Mouse (Mus musculus): Measurements from ENCODE around the gene Ccnt1. TPM values are rescaled to one million over a fixed set of nuclear protein-coding genes. Genes with fewer than 3 reads are reported as not detected.
"Not testable (repeated sequence)": the region's sequence is repeated elsewhere in the genome, so short reads cannot be mapped to it uniquely, and the experiment has no call there.

Gene Ccnt1
- polyA plus RNA-seq, 1 experiment from 2014 or later, result 64.7 TPM

DNA sequence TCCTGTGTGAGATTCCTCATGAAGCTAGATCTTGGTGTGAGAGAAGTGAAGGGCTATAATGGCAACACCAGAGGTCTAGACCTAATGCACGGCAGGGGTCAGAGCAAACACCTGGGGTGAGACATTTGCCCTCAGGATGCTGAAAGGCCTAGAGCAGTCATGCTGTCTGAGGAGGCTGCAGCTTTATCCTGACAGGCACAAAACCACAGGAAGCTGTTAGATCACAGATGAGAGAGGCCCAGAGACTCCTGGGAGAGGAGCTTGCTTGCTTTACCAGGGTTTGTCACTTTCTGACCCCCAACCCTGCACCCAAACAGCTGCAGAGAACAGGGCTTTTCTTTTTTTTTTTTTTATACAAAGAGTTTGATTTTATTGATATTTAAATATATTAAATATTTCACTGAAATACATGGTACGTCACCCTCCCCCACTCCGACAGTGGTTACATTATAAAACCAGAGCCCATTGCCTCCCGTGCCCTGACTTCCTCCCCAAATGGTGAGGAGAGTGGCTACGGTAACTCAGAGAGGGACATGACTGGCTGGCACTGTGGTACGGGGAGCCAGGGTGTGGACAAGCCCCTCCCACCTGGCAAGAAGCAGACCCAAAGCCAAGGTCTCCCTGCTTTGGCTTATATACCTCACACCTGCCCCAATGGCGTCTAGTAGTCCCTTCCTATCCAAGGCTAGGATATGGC is 19.1 kb upstream of the Ccnt1 start:
- Histone ChIP-seq H3K4me2 (no peak overlapping the region), H3K4me3 (no peak overlapping the region), H3K4me1 (replicated peaks) (no peaks in the 10 kb centered on the region), H3K27me3 (no peaks in the 10 kb centered on the region), H3K27ac (replicated peaks) (no peak overlapping the region), H3K36me3 (peaks cover 31% of the 10 kb centered on the region), H3K9me3 (no peaks in the 10 kb centered on the region), H3K9ac (no peak overlapping the region)
- ATAC-seq (ENCODE audit: low FRiP score, low read depth), result no peak
- 79% methylated on average over 7 of the region's 7 CpGs for WGBS

DNA sequence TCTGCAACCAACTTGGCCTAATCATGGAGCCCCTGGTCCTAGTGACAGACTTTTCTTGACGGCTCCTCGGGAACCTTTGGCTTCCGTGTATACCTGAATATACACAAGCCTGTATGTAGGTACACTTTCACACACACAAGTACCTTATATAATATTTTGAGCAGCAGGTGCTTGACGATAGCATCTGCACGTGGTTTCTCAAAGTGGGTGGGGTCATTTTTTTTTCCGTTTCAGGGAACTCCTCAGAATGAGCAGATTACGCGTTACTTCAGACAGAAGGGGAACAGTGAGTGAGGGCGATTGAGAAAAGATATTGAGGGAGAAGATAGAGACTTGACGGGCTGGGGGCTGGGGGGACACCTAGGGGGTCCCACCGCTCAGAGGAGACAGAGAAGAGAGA is 17.0 kb upstream of the Ccnt1 start:
- no peaks in the 10 kb centered on the region for H3K9me3 ChIP-seq
- peaks cover 14% of the 10 kb centered on the region for H3K36me3 ChIP-seq
- H3K4me2 ChIP-seq, result no peak overlapping the region
- no peaks in the 10 kb centered on the region for H3K4me1 ChIP-seq (replicated peaks)
- no peak for ATAC-seq (ENCODE audit: low FRiP score, low read depth)
- WGBS, result 91% methylated on average over 11 of the region's 11 CpGs
- no peak overlapping the region for H3K27ac ChIP-seq (replicated peaks)
- H3K27me3 ChIP-seq, result no peaks in the 10 kb centered on the region
- H3K4me3 ChIP-seq, result no peak overlapping the region
- H3K9ac ChIP-seq, result no peak overlapping the region

DNA sequence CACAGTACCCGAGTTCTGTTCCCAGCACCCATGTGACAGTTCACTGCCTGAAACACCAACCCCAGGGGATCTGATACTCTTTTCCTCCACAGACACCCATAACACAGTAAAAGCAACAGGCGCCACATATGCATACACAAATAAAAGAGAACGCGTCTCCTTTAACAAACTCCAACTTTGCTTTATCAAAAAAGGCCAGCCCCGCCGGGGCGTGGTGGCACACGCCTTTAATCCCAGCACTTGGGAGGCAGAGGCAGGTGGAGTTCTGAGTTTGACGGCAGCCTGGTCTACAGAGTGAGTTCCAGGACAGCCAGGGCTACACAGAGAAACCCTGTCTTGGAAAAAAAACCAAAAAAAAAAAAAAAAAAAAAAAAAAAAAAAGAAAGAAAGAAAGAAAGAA is 15.4 kb upstream of the Ccnt1 start:
- not testable (repeated sequence) for H3K4me2 ChIP-seq; H3K4me3 ChIP-seq; H3K36me3 ChIP-seq; H3K27ac ChIP-seq (replicated peaks); H3K27me3 ChIP-seq; H3K4me1 ChIP-seq (replicated peaks); ATAC-seq (ENCODE audit: low FRiP score, low read depth); H3K9me3 ChIP-seq; H3K9ac ChIP-seq
- 80% methylated on average over 9 of the region's 9 CpGs for WGBS

DNA sequence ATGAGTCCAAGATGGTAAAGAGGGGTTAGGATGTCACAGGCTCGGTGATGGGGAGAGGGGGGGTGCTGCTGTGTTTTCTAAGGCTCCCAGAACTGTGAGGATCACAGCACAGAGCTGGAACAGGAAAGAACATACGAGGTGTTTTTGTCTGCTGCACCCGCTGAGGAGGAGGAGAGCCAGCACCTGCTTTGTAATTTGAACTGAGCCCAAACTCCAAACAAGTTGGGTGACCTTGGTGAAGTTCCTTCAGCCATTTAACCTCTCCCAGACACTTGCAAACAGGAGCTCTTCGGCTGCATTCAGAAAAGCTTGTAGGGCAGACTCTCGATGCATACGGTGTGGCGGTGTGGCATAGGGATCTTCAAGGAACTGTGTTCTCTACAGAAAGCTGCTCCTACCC is 14.7 kb upstream of the Ccnt1 start:
- no peak overlapping the region for H3K9ac ChIP-seq
- no peak for ATAC-seq (ENCODE audit: low FRiP score, low read depth)
- no peaks in the 10 kb centered on the region for H3K9me3 ChIP-seq
- no peak overlapping the region for H3K27ac ChIP-seq (replicated peaks)
- no peaks in the 10 kb centered on the region for H3K36me3 ChIP-seq
- H3K4me2 ChIP-seq, result no peak overlapping the region
- H3K4me3 ChIP-seq, result no peak overlapping the region
- 48% methylated on average over 7 of the region's 7 CpGs for WGBS
- no peaks in the 10 kb centered on the region for H3K4me1 ChIP-seq (replicated peaks)
- no peaks in the 10 kb centered on the region for H3K27me3 ChIP-seq

DNA sequence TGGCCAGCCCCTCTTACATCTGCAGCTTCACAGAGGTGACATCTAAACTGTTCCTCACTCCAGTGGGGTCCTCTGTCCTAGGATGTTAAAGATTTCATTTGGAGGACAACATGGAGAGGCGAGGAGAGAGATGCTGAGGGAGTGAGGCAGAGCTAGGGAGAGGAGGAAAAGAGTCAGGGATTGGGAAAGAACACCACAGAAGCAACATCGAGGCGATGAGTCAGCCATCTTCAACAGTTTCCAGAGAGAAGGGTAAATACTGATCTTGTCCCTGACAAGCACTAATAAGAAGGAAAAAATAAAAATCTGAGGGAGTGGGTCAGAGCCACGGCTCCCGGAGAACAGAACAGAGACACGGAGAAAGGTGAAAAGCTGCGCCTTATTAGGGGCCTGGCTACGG is 12.3 kb upstream of the Ccnt1 start:
- 83% methylated on average over 8 of the region's 8 CpGs for WGBS
- Histone ChIP-seq H3K4me2 (no peak overlapping the region), H3K4me3 (no peak overlapping the region), H3K36me3 (no peaks in the 10 kb centered on the region), H3K9ac (no peak overlapping the region), H3K4me1 (replicated peaks) (no peaks in the 10 kb centered on the region), H3K27ac (replicated peaks) (no peak overlapping the region), H3K27me3 (no peaks in the 10 kb centered on the region), H3K9me3 (no peaks in the 10 kb centered on the region)
- ATAC-seq (ENCODE audit: low FRiP score, low read depth), result no peak

DNA sequence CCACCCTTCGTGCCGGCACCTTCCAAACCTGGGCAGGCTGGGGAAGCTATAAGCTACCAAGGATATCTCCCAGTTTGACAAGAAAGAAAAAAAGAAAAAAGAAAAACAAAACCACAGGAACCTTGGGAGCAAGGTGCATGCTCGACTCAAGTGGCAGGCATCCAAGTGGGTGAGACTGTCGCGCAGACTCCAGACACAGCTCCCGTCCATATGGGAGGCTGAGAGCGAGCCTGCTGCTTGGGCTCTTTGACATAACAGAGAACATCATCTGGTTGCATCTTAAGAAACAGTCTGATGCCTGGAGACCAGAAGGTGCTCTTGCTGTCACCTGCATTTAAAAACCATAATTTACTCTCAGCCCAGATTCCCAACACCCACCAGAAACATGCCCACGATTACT is 11.7 kb upstream of the Ccnt1 start:
- no peaks in the 10 kb centered on the region for H3K27me3 ChIP-seq
- no peaks in the 10 kb centered on the region for H3K4me1 ChIP-seq (replicated peaks)
- no peaks in the 10 kb centered on the region for H3K36me3 ChIP-seq
- H3K4me2 ChIP-seq, result no peak overlapping the region
- no peak overlapping the region for H3K27ac ChIP-seq (replicated peaks)
- no peak overlapping the region for H3K4me3 ChIP-seq
- no peak overlapping the region for H3K9ac ChIP-seq
- no peak for ATAC-seq (ENCODE audit: low FRiP score, low read depth)
- H3K9me3 ChIP-seq, result no peaks in the 10 kb centered on the region
- 80% methylated on average over 8 of the region's 8 CpGs for WGBS

DNA sequence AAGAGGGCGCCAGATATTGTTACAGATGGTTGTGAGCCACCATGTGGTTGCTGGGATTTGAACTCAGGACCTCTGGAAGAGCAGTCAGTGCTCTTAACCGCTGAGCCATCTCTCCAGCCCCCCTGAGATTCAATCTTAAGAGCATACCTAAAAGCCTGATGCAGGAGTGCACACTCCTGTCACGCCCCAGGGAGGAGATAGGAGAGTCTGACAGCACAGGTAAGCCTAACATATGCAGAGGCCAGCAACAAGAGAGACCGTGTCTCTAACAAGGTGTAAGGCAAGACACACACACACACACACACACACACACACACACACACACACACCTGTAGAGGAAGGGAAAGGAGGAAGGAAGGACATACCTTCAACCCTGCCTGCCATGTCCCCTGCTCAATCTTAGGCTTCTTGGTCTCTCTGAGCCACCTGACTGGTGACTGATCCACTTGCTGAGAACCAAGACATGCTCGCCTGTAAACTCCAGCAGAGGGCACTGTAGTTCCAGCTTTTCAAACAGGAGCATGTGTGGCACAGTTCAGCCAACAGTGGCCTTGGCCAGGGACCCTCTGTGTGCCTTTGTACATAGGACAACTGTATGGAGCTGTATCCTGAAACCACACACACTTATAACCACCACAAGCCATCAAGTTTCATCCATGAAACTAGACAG is 9.2 kb upstream of the Ccnt1 start:
- Histone ChIP-seq H3K27me3 (no peaks in the 10 kb centered on the region), H3K36me3 (no peaks in the 10 kb centered on the region), H3K4me1 (replicated peaks) (no peaks in the 10 kb centered on the region), H3K4me2 (no peak overlapping the region), H3K4me3 (no peak overlapping the region), H3K9ac (no peak overlapping the region), H3K27ac (replicated peaks) (no peak overlapping the region), H3K9me3 (no peaks in the 10 kb centered on the region)
- peak; percentile 84; the same call in 1 of the 2 replicates for ATAC-seq (ENCODE audit: low FRiP score, low read depth)
- 43% methylated on average over 5 of the region's 5 CpGs for WGBS

DNA sequence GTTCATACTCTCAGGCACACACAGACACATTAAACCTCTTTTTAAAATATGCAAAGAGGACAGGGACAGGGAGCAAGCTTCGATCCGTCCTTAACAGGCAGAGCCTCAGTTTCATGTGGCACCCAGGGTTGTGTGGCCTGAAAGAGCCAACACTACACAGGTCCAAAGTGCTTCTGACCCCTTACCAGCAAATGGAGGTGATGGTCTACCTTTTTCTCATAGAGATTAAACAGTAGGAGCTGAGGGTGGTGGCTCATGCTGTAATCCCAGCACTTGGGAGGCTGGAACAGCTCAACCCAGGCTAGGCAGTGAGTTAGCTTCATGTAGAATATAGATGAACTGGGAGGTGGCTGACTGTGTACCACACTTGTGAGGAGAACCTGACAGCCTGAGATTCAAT is 8.6 kb upstream of the Ccnt1 start:
- no peaks in the 10 kb centered on the region for H3K36me3 ChIP-seq
- H3K9ac ChIP-seq, result no peak overlapping the region
- no peak overlapping the region for H3K27ac ChIP-seq (replicated peaks)
- no peak overlapping the region for H3K4me3 ChIP-seq
- no peak for ATAC-seq (ENCODE audit: low FRiP score, low read depth)
- no peaks in the 10 kb centered on the region for H3K4me1 ChIP-seq (replicated peaks)
- no peaks in the 10 kb centered on the region for H3K27me3 ChIP-seq
- no peak overlapping the region for H3K4me2 ChIP-seq
- WGBS, result 77% methylated on average over 2 of the region's 2 CpGs
- no peaks in the 10 kb centered on the region for H3K9me3 ChIP-seq

DNA sequence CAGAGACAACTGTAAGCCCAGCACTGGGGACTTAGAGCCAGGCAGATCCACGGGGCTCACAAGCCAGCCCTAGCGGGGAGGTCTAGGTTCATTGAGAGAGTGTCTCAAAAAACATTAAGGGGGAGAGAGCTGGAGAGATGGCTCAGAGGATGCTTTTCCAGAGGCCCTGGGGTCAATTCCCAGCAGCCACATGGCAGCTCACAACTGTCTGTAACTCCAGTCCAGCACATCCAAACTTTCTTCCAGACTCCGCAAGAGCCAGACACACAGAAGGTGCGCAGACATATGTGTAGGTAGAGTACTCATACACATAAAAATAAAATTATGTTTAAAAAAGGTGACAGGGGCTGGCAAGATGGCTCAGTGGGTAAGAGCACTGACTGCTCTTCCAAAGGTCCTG is 2.6 kb upstream of the Ccnt1 start:
- WGBS, result 79% methylated on average over 4 of the region's 4 CpGs
- no peak for ATAC-seq (ENCODE audit: low FRiP score, low read depth)
- Histone ChIP-seq H3K36me3 (no peaks in the 10 kb centered on the region), H3K27me3 (no peaks in the 10 kb centered on the region), H3K9me3 (no peaks in the 10 kb centered on the region), H3K4me3 (no peak overlapping the region), H3K9ac (no peak overlapping the region), H3K4me2 (no peak overlapping the region), H3K27ac (replicated peaks) (no peak overlapping the region), H3K4me1 (replicated peaks) (peaks cover 11% of the 10 kb centered on the region)

DNA sequence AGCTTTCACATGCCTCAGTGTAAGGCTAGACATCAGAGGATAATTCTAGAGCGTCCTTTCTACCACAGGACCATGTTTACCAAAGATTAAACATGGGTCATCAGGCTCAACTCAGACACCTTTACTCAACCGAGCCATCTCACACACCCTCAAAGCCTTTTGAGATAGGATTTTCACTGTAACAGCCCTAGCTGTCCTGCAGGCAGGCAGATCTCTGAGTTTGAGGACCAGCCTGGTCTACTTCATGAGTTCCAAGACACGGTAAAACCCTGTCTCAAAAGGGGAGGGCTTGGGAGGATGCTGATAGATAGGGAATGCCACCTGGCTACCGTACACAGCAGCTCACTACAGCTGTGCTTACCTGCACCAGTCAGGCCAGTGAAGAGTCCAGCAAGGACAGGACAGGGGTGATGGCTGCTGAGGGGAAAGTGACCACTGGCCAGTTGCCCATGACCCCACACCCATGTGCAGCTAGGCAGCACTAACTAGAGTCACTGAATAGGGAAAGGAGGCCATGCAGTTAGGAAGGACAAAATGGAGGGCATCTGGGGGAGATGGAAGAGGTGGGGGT is 843 bp downstream of the Ccnt1 start:
- ATAC-seq (ENCODE audit: low FRiP score, low read depth), result no peak
- Histone ChIP-seq H3K9me3 (no peaks in the 10 kb centered on the region), H3K4me3 (no peak overlapping the region), H3K27ac (replicated peaks) (no peak overlapping the region), H3K36me3 (no peaks in the 10 kb centered on the region), H3K27me3 (no peaks in the 10 kb centered on the region), H3K9ac (no peak overlapping the region), H3K4me2 (no peak overlapping the region), H3K4me1 (replicated peaks) (peaks cover 31% of the 10 kb centered on the region)
- WGBS, result 90% methylated on average over 4 of the region's 4 CpGs

DNA sequence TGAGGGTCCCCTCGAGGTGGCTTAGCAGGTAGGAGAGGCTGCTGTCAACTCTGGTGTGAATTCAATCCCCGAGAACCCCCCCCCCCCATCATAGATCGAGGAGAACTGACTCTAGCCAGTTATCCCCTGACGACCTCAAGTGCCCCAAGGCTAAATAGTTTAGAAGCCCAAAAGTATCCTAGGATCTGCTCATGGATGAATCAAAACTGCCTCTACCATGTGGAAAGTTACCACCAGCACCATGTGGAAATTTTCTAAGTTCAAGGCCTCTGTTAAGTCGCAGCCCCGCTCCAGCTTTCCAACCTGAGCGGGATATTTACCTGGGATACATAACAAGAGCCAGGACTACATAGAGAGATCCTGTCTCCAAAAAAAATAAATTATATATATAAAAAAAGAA is 1.5 kb downstream of the Ccnt1 start:
- WGBS, result 71% methylated on average over 7 of the region's 7 CpGs
- peak overlapping the region; percentile 84 for H3K4me2 ChIP-seq
- H3K27ac ChIP-seq (replicated peaks), result no peak overlapping the region
- H3K36me3 ChIP-seq, result no peaks in the 10 kb centered on the region
- no peak for ATAC-seq (ENCODE audit: low FRiP score, low read depth)
- peak overlapping the region; percentile 91 for H3K9ac ChIP-seq
- peak overlapping the region; percentile 93 for H3K4me3 ChIP-seq
- no peaks in the 10 kb centered on the region for H3K9me3 ChIP-seq
- H3K4me1 ChIP-seq (replicated peaks), result peaks cover 35% of the 10 kb centered on the region
- no peaks in the 10 kb centered on the region for H3K27me3 ChIP-seq

DNA sequence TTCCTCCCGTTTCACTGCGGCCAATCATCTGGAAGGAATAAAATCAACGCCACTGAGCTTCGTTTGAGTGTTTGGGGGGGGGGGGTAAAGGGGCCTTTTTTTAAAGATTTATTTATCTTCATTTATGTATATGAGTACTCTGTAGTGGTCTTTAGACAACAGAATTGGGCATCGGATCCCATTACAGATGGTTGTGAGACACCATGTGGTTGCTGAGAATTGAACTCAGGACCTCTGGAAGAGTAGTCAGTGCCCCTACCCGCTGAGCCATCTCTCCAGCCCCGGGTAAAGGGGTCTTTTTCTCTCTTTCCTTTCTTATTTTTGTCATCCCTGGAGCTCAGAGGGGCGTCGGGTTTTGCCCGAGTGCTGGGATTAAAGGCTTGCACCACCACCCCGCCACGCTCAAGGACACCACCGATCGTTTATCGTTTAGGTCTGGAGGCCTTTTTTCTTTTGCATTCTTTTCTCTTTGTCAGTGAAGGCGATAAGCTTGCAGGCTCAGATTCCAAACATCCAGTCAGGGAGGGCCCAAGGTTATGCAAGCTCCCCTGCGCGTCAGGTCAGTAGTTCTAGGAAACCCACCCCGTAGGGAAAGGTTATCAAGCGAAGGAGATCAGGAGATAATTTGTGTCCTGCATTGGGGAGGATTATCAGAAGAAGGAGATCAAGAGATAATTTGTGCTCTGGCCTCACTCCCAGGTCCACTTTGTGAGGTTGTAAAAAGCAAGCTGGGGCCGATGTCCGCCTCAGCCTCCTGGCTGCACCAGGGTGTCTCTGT is 2.3 kb downstream of the Ccnt1 start:
- Histone ChIP-seq H3K9me3 (no peaks in the 10 kb centered on the region), H3K27me3 (no peaks in the 10 kb centered on the region), H3K4me3 (peak overlapping the region; percentile 93), H3K4me2 (peak overlapping the region; percentile 84), H3K4me1 (replicated peaks) (peaks cover 39% of the 10 kb centered on the region), H3K36me3 (no peaks in the 10 kb centered on the region), H3K27ac (replicated peaks) (peak overlapping the region; percentile 96), H3K9ac (peak overlapping the region; percentile 91)
- ATAC-seq (ENCODE audit: low FRiP score, low read depth), result no peak
- 14% methylated on average over 22 of the region's 22 CpGs for WGBS

All from hindbrain, embryonic 15.5 days (tissue).